Mouse (Mus musculus) liver, embryonic 14.5 days (tissue): ENCODE measurements around the gene Apoc3. TPM values are rescaled to one million over a fixed set of nuclear protein-coding genes. Genes with fewer than 3 reads are reported as not detected.

ENCODE experiments used
- ATAC-seq: fragments of 200-750 bp; cut with Nextera tagmentation; 2 replicates; pipeline ENCODE4 v1.8.0; 2017; ENCODE audit warnings: moderate number of reproducible peaks, mild to moderate bottlenecking, moderate library complexity; ENCODE audit not compliant: insufficient read depth
- DNase-seq, 3 experiments: peaks; one replicate each; pipeline ENCODE4 v3.0.0-alpha.2; 2012 to 2013; ENCODE audit warnings: low read depth in 3 of 3, low spot score in 3 of 3
- H3K27ac ChIP-seq: fragments of 300-500 bp; sonication (generic); 2 replicates; pipeline ENCODE4 v1.5.1; 2014; ENCODE audit warnings: moderate library complexity, mild to moderate bottlenecking, control low read depth, inconsistent platforms
- H3K27me3 ChIP-seq: fragments of 300-500 bp; sonication (generic); 2 replicates; pipeline ENCODE4 v1.6.1; 2014; ENCODE audit warnings: mild to moderate bottlenecking, low read length, moderate library complexity; ENCODE audit not compliant: control insufficient read depth, insufficient read depth
- H3K36me3 ChIP-seq: fragments of 300-500 bp; sonication (generic); replicated peaks from 2 replicates; pipeline ENCODE4 v1.6.1; 2014; ENCODE audit warnings: low read depth; ENCODE audit not compliant: control insufficient read depth, insufficient read depth
- H3K4me1 ChIP-seq, 2 experiments: fragments of 200-500 bp in 1 of 2; fragments of 300-500 bp in 1 of 2; sonication (generic) in 1 of 2; replicated peaks; 2 replicates each; pipeline ENCODE4 v1.6.1; 2012 to 2014; ENCODE audit warnings: antibody characterized with exemption in 1 of 2, inconsistent platforms in 1 of 2, low read length in 1 of 2; ENCODE audit not compliant: control insufficient read depth in 2 of 2, insufficient read depth in 2 of 2
- H3K4me2 ChIP-seq: fragments of 300-500 bp; sonication (generic); 2 replicates; pipeline ENCODE4 v1.6.1; 2014; ENCODE audit warnings: low read depth, mild to moderate bottlenecking, control low read depth, moderate library complexity
- H3K4me3 ChIP-seq, 2 experiments: fragments of 200-500 bp in 1 of 2; fragments of 300-500 bp in 1 of 2; sonication (generic) in 1 of 2; 2 replicates each; pipeline ENCODE4 v1.5.1; 2012 to 2014; ENCODE audit warnings: low read depth in 2 of 2, low read length in 2 of 2, mild to moderate bottlenecking in 2 of 2, control low read depth in 1 of 2, inconsistent platforms in 1 of 2, moderate library complexity in 1 of 2; ENCODE audit not compliant: insufficient read depth in 1 of 2
- H3K9ac ChIP-seq: fragments of 300-500 bp; sonication (generic); replicated peaks from 2 replicates; pipeline ENCODE4 v1.6.1; 2014; ENCODE audit warnings: mild to moderate bottlenecking, control low read depth, moderate library complexity
- H3K9me3 ChIP-seq: fragments of 300-500 bp; sonication (generic); 2 replicates; pipeline ENCODE4 v1.6.1; 2016; ENCODE audit warnings: low read length, mixed read lengths; ENCODE audit not compliant: control insufficient read depth
- CTCF ChIP-seq: IDR thresholded peaks from 2 replicates; pipeline ENCODE4 v1.5.1; 2016; ENCODE audit warnings: antibody characterized with exemption, low read depth, control low read depth
- EP300 ChIP-seq: IDR thresholded peaks from 2 replicates; pipeline ENCODE4 v1.6.1; 2016; ENCODE audit warnings: antibody characterized with exemption, low read depth
- WGBS: fragments of 180-500 bp; shearing (Covaris S2); extraction: QIAGEN DNeasy Blood & Tissue Kit; methylation state at CpG from one replicate; pipeline ENCODE4 v1.1.7; 2014; ENCODE audit not compliant: insufficient replicate concordance; 5-methylcytosine and 5-hydroxymethylcytosine counted together
- polyA plus RNA-seq, 2 experiments: library from polyadenylated mRNA; depleted of rRNA in 1 of 2; stranded (reverse) in 1 of 2; unstranded in 1 of 2; fragments of >200 nt; fragmentation: Nextera tagmentation in 1 of 2; extraction: Ambion mirVana in 1 of 2; gene quantifications; 2 replicates each; pipeline versions ENCODE4 v1.2.1 to v1.2.3; 2012 to 2014

Gene Apoc3
- polyA plus RNA-seq, 2 experiments, result 2.7 to 5.8 TPM

DNA sequence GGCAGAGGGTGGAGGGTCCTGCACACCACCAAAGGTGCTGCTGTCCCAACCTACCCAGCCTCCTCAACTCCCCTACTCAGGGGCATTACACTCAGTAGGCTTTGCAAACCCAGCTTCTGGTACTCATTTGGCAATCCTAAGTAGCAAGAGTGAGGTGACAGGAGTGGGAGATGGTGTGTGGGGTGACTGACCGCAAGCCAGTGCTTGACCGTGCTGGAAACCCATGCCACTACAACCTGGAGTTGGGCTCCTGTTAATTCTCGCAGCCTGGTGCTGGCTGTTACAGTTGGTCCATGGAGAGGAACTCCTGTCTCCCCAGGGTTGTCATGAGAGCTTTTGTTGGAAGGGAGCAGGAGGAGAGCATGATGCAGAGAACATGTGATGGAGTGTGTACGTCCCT, 35.3 kb upstream of the Apoc3 start:
- 81% methylated on average over 4 of the region's 4 CpGs for WGBS
- H3K4me1 ChIP-seq, result peaks cover 7 to 9% of the 10 kb centered on the region in 2 experiments; a peak in 3 of 4 replicates
- H3K4me3 ChIP-seq, result no peak overlapping the region
- ATAC-seq (no peak), DNase-seq (no peak)
- H3K9me3 ChIP-seq, result no peaks in the 10 kb centered on the region
- H3K36me3 ChIP-seq, result peaks cover 8% of the 10 kb centered on the region
- no peak overlapping the region for H3K27ac ChIP-seq
- TF ChIP-seq EP300 (no peak), CTCF (no peak)
- no peak overlapping the region for H3K4me2 ChIP-seq
- no peak overlapping the region for H3K9ac ChIP-seq
- no peaks in the 10 kb centered on the region for H3K27me3 ChIP-seq

DNA sequence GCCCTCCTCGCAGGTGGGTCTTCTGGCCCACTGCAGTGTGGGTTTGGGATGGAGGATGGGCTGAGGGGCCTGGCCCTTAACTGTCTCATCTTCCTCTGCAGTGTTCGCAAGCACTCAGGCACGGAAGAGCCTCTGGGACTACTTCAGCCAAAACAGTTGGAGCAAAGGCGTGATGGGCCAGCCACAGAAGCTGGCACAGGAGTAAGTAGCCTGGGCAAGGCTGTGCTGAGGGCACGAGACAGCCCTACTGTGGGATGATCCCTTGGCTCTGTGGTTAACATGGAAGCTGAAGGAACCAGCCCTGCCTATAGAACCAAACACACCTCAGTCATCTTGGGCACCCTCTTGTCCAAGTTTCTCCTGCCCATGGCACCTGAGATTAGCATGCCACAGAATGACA, 33.7 kb upstream of the Apoc3 start:
- H3K4me3 ChIP-seq, result no peak overlapping the region
- ATAC-seq (no peak), DNase-seq (no peak)
- H3K4me1 ChIP-seq, result peaks cover 7 to 9% of the 10 kb centered on the region in 2 experiments; a peak in 3 of 4 replicates
- H3K27ac ChIP-seq, result no peak overlapping the region
- H3K9me3 ChIP-seq, result no peaks in the 10 kb centered on the region
- WGBS, result 67% methylated on average over 5 of the region's 5 CpGs
- no peak for TF ChIP-seq EP300
- no peak for TF ChIP-seq CTCF
- no peak overlapping the region for H3K9ac ChIP-seq
- H3K36me3 ChIP-seq, result no peaks in the 10 kb centered on the region
- no peak overlapping the region for H3K4me2 ChIP-seq
- no peaks in the 10 kb centered on the region for H3K27me3 ChIP-seq

DNA sequence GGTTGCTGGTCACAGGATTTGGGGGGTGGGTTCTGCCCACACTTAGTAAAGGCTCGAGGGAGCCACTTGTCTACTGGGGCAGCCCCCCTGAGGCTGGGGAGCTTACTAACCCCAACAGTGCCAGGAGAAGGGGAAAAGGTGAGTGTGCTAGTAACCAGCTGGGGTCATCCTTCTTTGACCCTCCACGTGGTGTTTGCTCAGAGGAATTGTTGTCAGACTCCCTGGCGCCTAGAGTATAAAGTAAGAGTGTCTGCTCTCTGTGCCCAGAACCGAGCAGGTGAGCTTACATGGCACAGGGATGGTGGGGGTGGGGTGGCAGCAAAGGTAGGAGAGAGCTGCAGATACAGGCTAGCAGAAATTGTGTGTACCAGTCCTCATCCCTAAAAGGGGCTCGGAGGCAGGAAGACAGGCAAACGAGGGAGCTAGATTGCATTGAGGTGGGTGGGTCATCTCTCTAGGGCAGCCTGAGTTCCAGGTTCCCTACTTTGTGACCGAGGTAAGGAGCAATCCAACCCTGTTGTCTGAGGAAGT, 33.0 kb upstream of the Apoc3 start, which contains the start of gene Apoa5:
Apoa5 (plus strand) TSS at position 291 of the 531 bp plus-strand sequence.
- Histone ChIP-seq H3K4me2 (no peak within 1 kb of the TSS), H3K27ac (no peak within 1 kb of the TSS), H3K4me3 (no peak within 1 kb of the TSS), H3K4me1 (peaks cover 3 to 5% of the 10 kb centered on the region in 2 experiments; a peak in 3 of 4 replicates), H3K36me3 (no peaks in the 10 kb centered on the region), H3K9me3 (no peaks in the 10 kb centered on the region), H3K9ac (no peak within 1 kb of the TSS), H3K27me3 (no peaks in the 10 kb centered on the region)
- 36% methylated on average over 7 of the region's 7 CpGs for WGBS
- DNase-seq (no peak), ATAC-seq (no peak)
- TF ChIP-seq EP300, result no peak
- no peak for TF ChIP-seq CTCF

DNA sequence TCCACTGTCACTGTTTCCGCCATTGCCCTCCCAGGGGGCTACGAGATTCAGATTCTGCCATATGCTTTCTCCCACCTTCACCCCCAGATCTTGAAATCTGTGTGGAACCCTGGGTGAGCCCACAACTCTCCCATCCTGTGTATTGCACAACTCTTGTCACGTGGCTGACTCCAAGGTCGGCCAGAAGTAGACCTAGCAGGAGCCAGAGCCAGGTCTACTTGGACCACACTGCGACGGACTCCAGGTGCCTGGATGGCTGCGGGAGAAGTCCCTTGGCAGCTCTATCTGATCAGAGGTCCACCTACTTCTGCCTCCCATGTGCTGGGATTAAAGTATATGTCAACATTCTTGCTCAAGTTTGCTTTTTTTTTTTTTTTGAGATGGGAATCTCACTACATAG, 25.7 kb upstream of the Apoc3 start:
- DNase-seq (no peak), ATAC-seq (no peak)
- H3K27me3 ChIP-seq, result no peaks in the 10 kb centered on the region
- H3K9me3 ChIP-seq, result no peaks in the 10 kb centered on the region
- H3K4me3 ChIP-seq, result no peak overlapping the region
- no peaks in the 10 kb centered on the region for H3K36me3 ChIP-seq
- H3K27ac ChIP-seq, result no peak overlapping the region
- H3K4me2 ChIP-seq, result no peak overlapping the region
- H3K4me1 ChIP-seq, result peaks cover 0 to 2% of the 10 kb centered on the region in 2 experiments; a peak in 1 of 4 replicates
- TF ChIP-seq EP300, result no peak
- TF ChIP-seq CTCF, result no peak
- H3K9ac ChIP-seq, result no peak overlapping the region
- WGBS, result 66% methylated on average over 7 of the region's 7 CpGs

DNA sequence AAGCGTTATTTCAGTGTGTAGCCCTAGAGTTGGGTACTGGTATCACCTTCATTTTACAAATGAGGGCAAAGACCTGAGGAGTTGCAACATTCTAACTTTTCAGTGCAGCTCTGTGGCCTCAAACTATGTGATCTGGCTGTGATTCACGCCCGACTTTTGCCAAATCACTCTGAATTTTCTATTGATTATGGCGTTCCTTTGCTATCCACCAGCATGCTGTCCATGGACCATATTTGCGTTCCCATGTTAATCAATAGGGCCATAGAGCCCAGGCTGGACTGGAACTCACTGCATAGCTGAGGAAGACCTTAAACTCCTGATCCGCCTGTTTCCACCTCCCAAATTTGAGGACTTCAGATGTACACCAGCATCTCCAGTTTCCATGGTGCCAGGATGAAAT, 23.7 kb upstream of the Apoc3 start:
- DNase-seq (no peak), ATAC-seq (no peak)
- Histone ChIP-seq H3K9ac (no peak overlapping the region), H3K36me3 (no peaks in the 10 kb centered on the region), H3K4me2 (no peak overlapping the region), H3K27me3 (no peaks in the 10 kb centered on the region), H3K4me1 (peaks cover 0 to 2% of the 10 kb centered on the region in 2 experiments; a peak in 1 of 4 replicates), H3K27ac (no peak overlapping the region), H3K9me3 (no peaks in the 10 kb centered on the region), H3K4me3 (no peak overlapping the region)
- TF ChIP-seq CTCF (no peak), EP300 (no peak)
- 61% methylated on average over 6 of the region's 6 CpGs for WGBS
